Mouse (Mus musculus): Measurements from ENCODE around the gene Taf4. TPM values are rescaled to one million over a fixed set of nuclear protein-coding genes. Genes with fewer than 3 reads are reported as not detected.

The Taf4 gene
- polyA plus RNA-seq, 1 experiment from 2014 or later = 5.5 TPM

DNA sequence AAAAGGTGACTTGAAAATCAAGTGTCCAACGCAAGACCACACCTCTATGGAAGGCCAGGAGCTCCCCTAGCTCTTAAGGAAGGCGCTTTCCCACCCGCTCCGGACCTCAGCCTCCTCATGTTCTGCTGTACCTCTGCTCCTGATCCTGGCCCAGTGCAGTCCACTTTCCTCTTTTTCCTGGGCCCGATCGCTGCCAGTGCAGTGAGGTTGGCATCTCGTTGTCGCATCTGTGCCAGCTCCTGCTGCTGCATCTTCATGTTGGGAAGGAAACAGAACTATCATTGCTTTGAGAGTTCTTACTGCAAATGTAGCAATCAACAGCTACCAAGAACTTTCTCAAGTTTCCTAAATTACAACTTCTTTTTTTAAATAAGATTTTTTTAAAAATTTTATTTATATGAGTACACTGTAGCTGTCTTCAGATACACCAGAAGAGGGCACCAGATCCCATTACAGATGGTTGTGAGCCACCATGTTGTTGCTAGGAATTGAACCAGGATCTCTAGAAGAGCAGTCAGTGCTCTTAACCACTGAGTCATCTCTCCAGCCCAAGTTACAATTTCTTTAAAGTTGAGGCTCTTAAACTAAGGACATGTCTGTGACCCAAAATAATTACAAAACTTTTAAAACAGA is 55.3 kb downstream of the Taf4 start:
- TF ChIP-seq CTCF (IDR thresholded peaks at IDR 0.05; ENCODE audit: low read depth) = 0 out of 2 replicates have a peak, but pooled peaks have one; percentile 8
- Histone ChIP-seq H3K36me3 (ENCODE audit: insufficient read depth) (peaks cover 55% of the 10 kb centered on the region), H3K27ac (ENCODE audit: low read depth) (no peak overlapping the region), H3K9me3 (ENCODE audit: low read depth, low read length) (no peaks in the 10 kb centered on the region), H3K4me2 (no peak overlapping the region), H3K27me3 (ENCODE audit: insufficient read depth, low read length) (no peaks in the 10 kb centered on the region), H3K9ac (no peak overlapping the region), H3K4me3 (ENCODE audit: low read depth, low read length) (no peak overlapping the region), H3K4me1 (ENCODE audit: insufficient read depth) (no peaks in the 10 kb centered on the region)
- 96% methylated on average over 8 of the region's 8 CpGs for WGBS
- DNase-seq = no peak
- ATAC-seq (ENCODE audit: insufficient read depth) = no peak

DNA sequence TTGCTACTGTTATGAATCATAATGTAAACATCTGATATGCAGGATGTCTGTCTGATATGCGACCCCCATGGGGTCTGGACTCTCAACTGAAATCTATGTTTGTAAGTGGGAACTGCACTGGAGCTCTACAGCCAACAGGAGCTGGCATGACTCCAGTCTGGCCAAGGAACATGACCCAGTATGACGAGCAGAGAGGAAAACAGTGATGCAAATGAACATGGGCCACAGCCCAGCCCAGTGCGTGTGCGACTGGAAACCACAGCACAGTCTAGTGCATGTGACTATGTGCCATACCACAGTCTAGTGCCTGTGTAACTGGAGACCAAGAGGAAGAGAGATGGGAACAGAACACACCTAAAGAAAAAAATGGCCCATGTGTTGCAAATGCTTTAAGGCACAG is 56.4 kb downstream of the Taf4 start:
- no peak for TF ChIP-seq CTCF (IDR thresholded peaks at IDR 0.05; ENCODE audit: low read depth)
- no peaks in the 10 kb centered on the region for H3K4me1 ChIP-seq (ENCODE audit: insufficient read depth)
- no peaks in the 10 kb centered on the region for H3K9me3 ChIP-seq (ENCODE audit: low read depth, low read length)
- H3K9ac ChIP-seq = no peak overlapping the region
- no peak overlapping the region for H3K27ac ChIP-seq (ENCODE audit: low read depth)
- peaks cover 58% of the 10 kb centered on the region for H3K36me3 ChIP-seq (ENCODE audit: insufficient read depth)
- ATAC-seq (ENCODE audit: insufficient read depth) (peak; percentile 77), DNase-seq (peak; percentile 67)
- H3K4me2 ChIP-seq = no peak overlapping the region
- WGBS = 59% methylated on average over 4 of the region's 4 CpGs
- H3K27me3 ChIP-seq (ENCODE audit: insufficient read depth, low read length) = no peaks in the 10 kb centered on the region
- H3K4me3 ChIP-seq (ENCODE audit: low read depth, low read length) = no peak overlapping the region

- ATAC-seq (ENCODE audit: insufficient read depth) = peak; percentile 55
- H3K4me3 ChIP-seq (ENCODE audit: low read depth, low read length) = no peak overlapping the region
- H3K4me2 ChIP-seq = no peak overlapping the region
- no peaks in the 10 kb centered on the region for H3K4me1 ChIP-seq (ENCODE audit: insufficient read depth)
- no peak overlapping the region for H3K27ac ChIP-seq (ENCODE audit: low read depth)
- no peaks in the 10 kb centered on the region for H3K27me3 ChIP-seq (ENCODE audit: insufficient read depth, low read length)
- DNase-seq = peak; percentile 80
- 32% methylated on average over 5 of the region's 5 CpGs for WGBS
- peak; percentile 81 for TF ChIP-seq CTCF (IDR thresholded peaks at IDR 0.05; ENCODE audit: low read depth)
- H3K9me3 ChIP-seq (ENCODE audit: low read depth, low read length) = no peaks in the 10 kb centered on the region
- H3K9ac ChIP-seq = no peak overlapping the region
- H3K36me3 ChIP-seq (ENCODE audit: insufficient read depth) = peaks cover 63% of the 10 kb centered on the region
These were observed 59.4 kb downstream of the Taf4 start for GRCm38 (mm10) chr2:179916877-179917673.

DNA sequence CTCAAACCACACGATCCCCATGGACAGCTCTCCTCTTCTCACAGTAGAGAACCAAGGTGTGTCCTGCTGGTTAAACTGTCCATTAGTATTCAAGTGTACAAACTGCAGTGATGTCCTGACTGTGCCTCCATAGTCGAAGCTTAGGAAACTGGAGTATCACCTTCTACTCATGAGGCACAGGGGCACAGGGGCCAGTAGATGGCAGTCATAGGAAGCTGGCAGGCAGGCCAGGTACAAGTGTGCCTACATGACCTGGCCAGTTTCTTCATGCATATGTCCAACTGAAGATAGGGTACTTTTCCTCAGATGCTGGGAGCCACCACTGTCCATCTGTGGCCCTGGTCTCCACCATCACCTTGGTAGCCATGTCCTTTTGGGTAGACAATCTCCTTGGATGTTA is 62.2 kb downstream of the Taf4 start:
- no peak overlapping the region for H3K9ac ChIP-seq
- H3K4me3 ChIP-seq (ENCODE audit: low read depth, low read length) = no peak overlapping the region
- H3K36me3 ChIP-seq (ENCODE audit: insufficient read depth) = peaks cover 55% of the 10 kb centered on the region
- 78% methylated on average over 2 of the region's 2 CpGs for WGBS
- TF ChIP-seq CTCF (IDR thresholded peaks at IDR 0.05; ENCODE audit: low read depth) = peak; percentile 34
- H3K4me2 ChIP-seq = no peak overlapping the region
- no peak overlapping the region for H3K27ac ChIP-seq (ENCODE audit: low read depth)
- DNase-seq (no peak), ATAC-seq (ENCODE audit: insufficient read depth) (no peak)
- no peaks in the 10 kb centered on the region for H3K4me1 ChIP-seq (ENCODE audit: insufficient read depth)
- H3K9me3 ChIP-seq (ENCODE audit: low read depth, low read length) = no peaks in the 10 kb centered on the region
- no peaks in the 10 kb centered on the region for H3K27me3 ChIP-seq (ENCODE audit: insufficient read depth, low read length)

DNA sequence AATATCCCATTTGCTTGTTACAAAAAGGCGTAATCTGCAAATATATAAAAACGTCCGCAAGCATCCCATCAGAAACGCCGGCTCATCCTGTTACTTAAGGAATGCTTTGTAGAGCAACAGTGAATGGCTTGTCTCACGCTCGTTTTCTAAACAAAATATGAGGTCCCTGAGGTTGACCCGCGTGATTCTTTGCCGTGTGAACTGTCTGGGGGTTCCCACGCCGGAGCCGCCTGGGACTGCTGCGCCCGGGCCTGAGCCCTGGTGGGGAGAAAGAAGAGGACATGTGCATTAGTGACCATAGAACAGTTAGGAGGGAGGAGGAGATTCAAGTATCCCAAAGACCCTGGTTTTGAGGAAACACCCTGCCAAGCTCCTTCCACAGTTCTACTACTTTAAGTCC is 63.1 kb downstream of the Taf4 start:
- Histone ChIP-seq H3K36me3 (ENCODE audit: insufficient read depth) (peaks cover 51% of the 10 kb centered on the region), H3K27ac (ENCODE audit: low read depth) (no peak overlapping the region)
- ATAC-seq (ENCODE audit: insufficient read depth) = no peak

DNA sequence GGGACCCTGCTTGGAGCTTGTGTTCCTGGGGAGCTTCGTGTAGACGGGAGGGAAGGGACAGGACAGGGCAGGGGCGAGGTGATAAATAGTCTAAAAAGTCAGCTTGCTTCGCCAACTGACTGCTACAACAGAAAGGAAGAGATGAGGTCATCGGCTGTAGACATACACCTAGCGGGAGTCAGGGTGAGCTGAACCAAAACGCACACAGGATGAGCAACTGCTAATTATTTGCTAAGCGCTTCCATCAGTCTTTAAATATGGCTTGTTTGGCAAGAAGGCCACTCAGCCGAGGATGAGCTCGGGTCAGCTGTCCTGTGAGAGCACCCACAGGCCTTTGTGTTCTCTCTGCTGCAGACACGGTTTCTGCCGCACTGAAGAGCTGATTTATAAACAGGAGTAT is 63.5 kb downstream of the Taf4 start:
- Histone ChIP-seq H3K9me3 (ENCODE audit: low read depth, low read length) (no peaks in the 10 kb centered on the region), H3K4me2 (no peak overlapping the region), H3K4me1 (ENCODE audit: insufficient read depth) (no peaks in the 10 kb centered on the region), H3K27ac (ENCODE audit: low read depth) (no peak overlapping the region), H3K36me3 (ENCODE audit: insufficient read depth) (peaks cover 48% of the 10 kb centered on the region), H3K4me3 (ENCODE audit: low read depth, low read length) (no peak overlapping the region), H3K27me3 (ENCODE audit: insufficient read depth, low read length) (no peaks in the 10 kb centered on the region), H3K9ac (no peak overlapping the region)
- ATAC-seq (ENCODE audit: insufficient read depth) = no peak
- WGBS = 61% methylated on average over 12 of the region's 12 CpGs
- TF ChIP-seq CTCF (IDR thresholded peaks at IDR 0.05; ENCODE audit: low read depth) = no peak
- no peak for DNase-seq

More for the DNA sequence above, 63.1 kb downstream of the Taf4 start:
- no peak for TF ChIP-seq CTCF (IDR thresholded peaks at IDR 0.05; ENCODE audit: low read depth)
- whole genome bisulfite sequencing = 81% methylated on average over 15 of the region's 15 CpGs
- no peaks in the 10 kb centered on the region for H3K27me3 ChIP-seq (ENCODE audit: insufficient read depth, low read length)
- no peak overlapping the region for H3K4me3 ChIP-seq (ENCODE audit: low read depth, low read length)
- no peak overlapping the region for H3K9ac ChIP-seq
- no peaks in the 10 kb centered on the region for H3K4me1 ChIP-seq (ENCODE audit: insufficient read depth)
- DNase-seq = no peak
- H3K4me2 ChIP-seq = no peak overlapping the region
- no peaks in the 10 kb centered on the region for H3K9me3 ChIP-seq (ENCODE audit: low read depth, low read length)

- Histone ChIP-seq H3K27me3 (ENCODE audit: insufficient read depth, low read length) (no peaks in the 10 kb centered on the region), H3K4me2 (no peak overlapping the region), H3K9ac (no peak overlapping the region), H3K27ac (ENCODE audit: low read depth) (no peak overlapping the region), H3K4me3 (ENCODE audit: low read depth, low read length) (no peak overlapping the region), H3K9me3 (ENCODE audit: low read depth, low read length) (no peaks in the 10 kb centered on the region), H3K4me1 (ENCODE audit: insufficient read depth) (no peaks in the 10 kb centered on the region), H3K36me3 (ENCODE audit: insufficient read depth) (no peaks in the 10 kb centered on the region)
- no peak for ATAC-seq (ENCODE audit: insufficient read depth)
- DNase-seq = no peak
- WGBS = 72% methylated on average over 2 of the region's 2 CpGs
- no peak for TF ChIP-seq CTCF (IDR thresholded peaks at IDR 0.05; ENCODE audit: low read depth)
These were observed 79.5 kb downstream of the Taf4 start for GRCm38 (mm10) chr2:179896949-179897348.

All from lung, embryonic 14.5 days (tissue).